Mouse (Mus musculus) heart, adult 2 months (tissue): ENCODE results near the gene Gm10428.

ENCODE experiments used
- EP300 ChIP-seq: fragments of 200-500 bp; IDR thresholded peaks from 2 replicates; pipeline ENCODE4 v1.6.1; 2011; ENCODE audit warnings: low read depth, low read length, control low read depth; ENCODE audit not compliant: insufficient read depth
- POLR2A ChIP-seq: fragments of 200-500 bp; IDR thresholded peaks from 2 replicates; pipeline ENCODE4 v1.6.1; 2011; ENCODE audit warnings: mild to moderate bottlenecking, low read depth, low read length, control low read depth; ENCODE audit not compliant: insufficient read depth

DNA sequence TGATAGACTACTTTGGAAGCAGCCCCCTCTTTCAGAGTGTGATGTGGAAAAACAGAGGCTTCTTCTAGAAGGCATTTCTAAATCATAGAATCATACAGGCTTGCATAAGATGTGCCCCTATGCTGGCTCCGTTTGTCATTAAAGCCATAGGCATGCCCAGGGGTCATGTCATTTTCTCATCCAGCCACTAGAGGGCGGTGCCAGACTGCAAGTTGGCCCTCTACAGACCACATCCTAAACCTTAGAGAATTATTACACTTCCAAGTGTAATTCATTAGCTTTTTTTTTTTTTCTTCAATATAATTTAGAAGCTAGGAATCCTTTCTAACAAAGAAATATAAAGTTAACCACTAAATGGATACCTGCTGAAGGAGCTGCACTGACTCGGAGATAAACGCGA is 8.8 kb upstream of the Gm10428 start:
- TF ChIP-seq POLR2A (no peak), EP300 (0 out of 2 replicates have a peak, but pooled peaks have one; percentile 53)
